ENCODE assay signal across 20 mouse cellular contexts in the genomic region with DNA sequence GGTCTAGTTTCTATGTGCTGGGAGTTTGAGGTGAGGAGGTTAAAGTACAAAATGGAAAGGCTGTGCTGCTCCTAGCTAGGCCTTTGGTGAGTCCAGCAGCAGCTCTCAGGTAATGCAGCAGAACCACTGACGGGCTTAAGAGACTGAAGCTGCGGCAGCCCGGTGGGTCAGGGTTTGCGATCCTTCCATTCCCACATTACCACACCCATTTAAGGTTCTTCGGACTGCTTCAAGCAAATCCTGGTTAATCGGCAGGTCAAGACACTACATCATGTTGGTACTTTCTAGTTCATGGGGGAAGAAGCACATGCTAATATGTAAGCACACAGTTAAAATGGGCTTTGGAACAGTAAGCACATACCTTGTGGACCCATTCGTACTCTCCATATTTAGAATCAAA. TPM values are rescaled to one million over a fixed set of nuclear protein-coding genes. Genes with fewer than 3 reads are reported as not detected.
DNase-seq lines count a peak whose midpoint lies in the region; TF ChIP-seq lines count a peak whose summit lies in the region.
"Had no signal": no experiment of that assay in that cellular context is flagged by ENCODE, and none has a peak within 500 bp of the region (broad histone marks: within the 10 kb centered on the region; RNA-seq: fewer than 3 reads in every experiment).

No protein-coding gene starts in this region.

- dilution Hi-C loops in CH12.LX (cut with MboI; ENCODE audit: extremely low pct_ligation_motif_present, extremely low pct_unique_long_range_greater_than_20kb, low sequenced_read_pairs), result no loop called here

- no peak for TF ChIP-seq CTCF in CH12.LX (conservative IDR thresholded peaks at IDR 0.05 in 1 of 2, IDR thresholded peaks at IDR 0.05 in 1 of 2; ENCODE audit: low read depth in 2 of 2, low read length in 2 of 2)

- TF ChIP-seq POLR2A in CH12.LX (IDR thresholded peaks at IDR 0.05; ENCODE audit: low read depth, low read length) (peak; percentile 30; the same call in 1 of the 2 replicates), myocyte (IDR thresholded peaks at IDR 0.05; ENCODE audit: insufficient read length, low read depth) (no peak)

- TF ChIP-seq RAD21 in CH12.LX (IDR thresholded peaks at IDR 0.05; ENCODE audit: low read depth, low read length), result no peak

- in situ Hi-C loops in CH12.LX (cut with MboI; ENCODE audit: low pct_ligation_motif_present, low pct_unique_long_range_greater_than_20kb, low sequenced_read_pairs), result no loop called here

- H3ac ChIP-seq in myocyte (ENCODE audit: control insufficient read depth, insufficient read length), result no peak overlapping the region

- no peak overlapping the region for H3K9ac ChIP-seq in CH12.LX (ENCODE audit: insufficient read depth, low read depth)
- H3K9ac ChIP-seq: embryonic facial prominence, embryonic 12.5 days; forebrain, embryonic 13.5 days; forebrain, embryonic 15.5 days; forebrain, postnatal 0 days had no signal

- peaks cover 5 to 32% of the 10 kb centered on the region in 2 experiments; a peak in 2 of 4 replicates for H3K4me1 ChIP-seq in CH12.LX (ENCODE audit: control insufficient read depth in 1 of 2, insufficient read depth in 2 of 2)

- no peaks in the 10 kb centered on the region for H3K27me3 ChIP-seq in CH12.LX (replicated peaks)
- H3K27me3 ChIP-seq in myocyte (ENCODE audit: control insufficient read depth, insufficient read depth, insufficient read length), result no peaks in the 10 kb centered on the region
- H3K27me3 ChIP-seq: embryonic facial prominence, embryonic 12.5 days; forebrain, embryonic 13.5 days; forebrain, embryonic 15.5 days; Patski had no signal

- H3K9me3 ChIP-seq in CH12.LX (replicated peaks; ENCODE audit: low read length), result no peaks in the 10 kb centered on the region
- H3K9me3 ChIP-seq: embryonic facial prominence, embryonic 10.5 days; embryonic facial prominence, embryonic 12.5 days; forebrain, embryonic 13.5 days; forebrain, embryonic 15.5 days had no signal

- no peak for TF ChIP-seq EP300 in CH12.LX (IDR thresholded peaks at IDR 0.05; ENCODE audit: low read length)

- peak; percentile 5 for DNase-seq in embryo, embryonic 10 days (ENCODE audit: low spot score)
- DNase-seq in embryo, embryonic 11 days, result no peak
- no peak for DNase-seq in CH12.LX (ENCODE audit: extremely low read depth)
- no peak for DNase-seq in urinary bladder, postnatal 10 days (ENCODE audit: low spot score)
- DNase-seq: adrenal gland, adult 8-10 months; adrenal gland, postnatal 14 days; adrenal gland, postnatal 36 days; B cell, adult 2 months; cerebellum, adult 11-12 months; cerebellum, adult 2 months; cerebellum, adult 9-10 months; cerebellum, postnatal 10 days; cerebellum, postnatal 25 days; forebrain, postnatal 0 days had no signal

- H3K4me2 ChIP-seq in CH12.LX (ENCODE audit: insufficient read depth, low read depth, poor library complexity, severe bottlenecking) (no peak overlapping the region), myocyte (ENCODE audit: low read depth) (no peak overlapping the region)
- H3K4me2 ChIP-seq: embryonic facial prominence, embryonic 12.5 days; forebrain, embryonic 13.5 days; forebrain, embryonic 15.5 days had no signal

- no peak overlapping the region for H3K4me3 ChIP-seq in CH12.LX (replicated peaks in 1 of 3; ENCODE audit: low read depth in 2 of 3, low read length in 2 of 3, poor library complexity in 1 of 3)
- H3K4me3 ChIP-seq in myocyte, result no peak overlapping the region
- H3K4me3 ChIP-seq: embryonic facial prominence, embryonic 10.5 days; embryonic facial prominence, embryonic 12.5 days; forebrain, embryonic 13.5 days; forebrain, embryonic 15.5 days had no signal

- peaks cover 69 to 94% of the 10 kb centered on the region in 2 experiments for H3K36me3 ChIP-seq in CH12.LX (replicated peaks in 1 of 2; ENCODE audit: control insufficient read depth in 1 of 2, insufficient read depth in 1 of 2, low read length in 1 of 2)
- peaks cover 89% of the 10 kb centered on the region for H3K36me3 ChIP-seq in myocyte (ENCODE audit: control insufficient read depth, insufficient read depth)

- no peak overlapping the region for H3K27ac ChIP-seq in CH12.LX (ENCODE audit: insufficient read depth, low read depth)
- H3K27ac ChIP-seq: embryonic facial prominence, embryonic 10.5 days; embryonic facial prominence, embryonic 12.5 days; forebrain, embryonic 13.5 days; forebrain, embryonic 15.5 days had no signal

- peaks cover 34% of the 10 kb centered on the region for H3K79me2 ChIP-seq in CH12.LX (replicated peaks; ENCODE audit: control insufficient read depth, extremely low read depth, insufficient read depth, poor library complexity, severe bottlenecking)
- H3K79me2 ChIP-seq in myocyte (ENCODE audit: control insufficient read depth, insufficient read depth), result peaks cover 34% of the 10 kb centered on the region

TF ChIP-seq in CH12.LX, 34 proteins besides CTCF, POLR2A, EP300 and RAD21:
- no peak for TF ChIP-seq TBP (conservative IDR thresholded peaks at IDR 0.05; ENCODE audit: low read depth, low read length)
- peak; percentile 64; the same call in 1 of the 2 replicates for TF ChIP-seq POLR2AphosphoS2 (IDR thresholded peaks at IDR 0.05; ENCODE audit: low read depth, low read length)
- TF ChIP-seq RCOR1 (conservative IDR thresholded peaks at IDR 0.05; ENCODE audit: low read depth, low read length), result no peak

TF ChIP-seq in myocyte, 11 proteins besides CTCF, POLR2A, EP300 and RAD21:
- TF ChIP-seq TCF12 (IDR thresholded peaks at IDR 0.05; ENCODE audit: insufficient read depth, poor library complexity, severe bottlenecking) (no peak), TCF3 (IDR thresholded peaks at IDR 0.05; ENCODE audit: insufficient read length, low read depth) (no peak), USF1 (IDR thresholded peaks at IDR 0.05; ENCODE audit: low read depth) (no peak), SRF (IDR thresholded peaks at IDR 0.05; ENCODE audit: control insufficient read depth, insufficient read length, low read depth) (no peak), POLR2AphosphoS2 (IDR thresholded peaks at IDR 0.05; ENCODE audit: insufficient read length, low read depth) (peak; percentile 58)

RNA-seq across cellular contexts. Expression of a gene that starts 7.1 kb away (rescaled TPM):
- total RNA-seq in CH12.LX (2012; rRNA removed), result 397 and 398 TPM in 2 replicates
- 630 and 677 TPM in 2 replicates for total RNA-seq in CH12.LX (2014; rRNA removed)
- polyA plus RNA-seq in CH12.LX (2012; ENCODE audit: insufficient read length, low read depth), result 447 and 603 TPM in 2 replicates
- polyA plus RNA-seq in myocyte (2012; fragmentation: generic; extraction: Trizol), result 451 TPM

RNA-seq across cellular contexts. Expression of a gene that starts 7.2 kb away (rescaled TPM):
- total RNA-seq in CH12.LX (2012; rRNA removed), result 1.3 and 2.0 TPM in 2 replicates
- total RNA-seq in CH12.LX (2014; rRNA removed), result 1.4 and 1.8 TPM in 2 replicates
- polyA plus RNA-seq in CH12.LX (2012; ENCODE audit: insufficient read length, low read depth), result 2.6 and 2.9 TPM in 2 replicates
- polyA plus RNA-seq in myocyte (2012; fragmentation: generic; extraction: Trizol), result 1.0 TPM

RNA-seq across cellular contexts. Expression of a gene that starts 14.5 kb away (rescaled TPM):
- total RNA-seq in CH12.LX (2012; rRNA removed) (100 and 121 TPM in 2 replicates), CH12.LX (2014; rRNA removed) (262 and 300 TPM in 2 replicates)
- polyA plus RNA-seq in CH12.LX (2012; ENCODE audit: insufficient read length, low read depth) (185 and 207 TPM in 2 replicates), myocyte (2012; fragmentation: generic; extraction: Trizol) (13.5 TPM)

RNA-seq across cellular contexts. Expression of a gene that starts 57.1 kb away (rescaled TPM):
- 17.1 and 21.4 TPM in 2 replicates for total RNA-seq in CH12.LX (2012; rRNA removed)
- total RNA-seq in CH12.LX (2014; rRNA removed), result 48.8 and 56.9 TPM in 2 replicates
- 26.5 and 33.5 TPM in 2 replicates for polyA plus RNA-seq in CH12.LX (2012; ENCODE audit: insufficient read length, low read depth)
- 2.9 TPM for polyA plus RNA-seq in myocyte (2012; fragmentation: generic; extraction: Trizol)

Comparison
In these comparisons a context has a peak if more than half of its experiments do, and no peak if none do; other contexts are left out.
1. RNA of a gene that starts 14.5 kb away (polyA plus RNA-seq): 185 to 207 TPM in CH12.LX; 13.5 TPM in myocyte (single experiment); every median in the first group is over 10 times any median in the second.